Mouse (Mus musculus) megakaryocyte, embryonic 14.5 days (primary cell): ENCODE data around the gene Man1b1. TPM values are rescaled to one million over a fixed set of nuclear protein-coding genes. Genes with fewer than 3 reads are reported as not detected.

ENCODE experiments used
- H3K27me3 ChIP-seq: replicated peaks from 2 replicates; pipeline ENCODE3; 2012; ENCODE audit warnings: inconsistent platforms
- H3K36me3 ChIP-seq: replicated peaks from 2 replicates; pipeline ENCODE3; 2012; ENCODE audit warnings: low read length, inconsistent platforms, mixed read lengths
- H3K4me1 ChIP-seq: 2 replicates; pipeline ENCODE4 v1.6.1; 2012; ENCODE audit warnings: inconsistent platforms
- H3K4me3 ChIP-seq: replicated peaks from 2 replicates; pipeline ENCODE3; 2012; ENCODE audit warnings: moderate library complexity, mild to moderate bottlenecking, inconsistent platforms
- H3K9me3 ChIP-seq: 2 replicates; pipeline ENCODE4 v1.6.1; 2012; ENCODE audit warnings: inconsistent platforms
- FLI1 ChIP-seq: IDR thresholded peaks from 2 replicates; pipeline ENCODE4 v1.6.1; 2012; ENCODE audit warnings: low read length, inconsistent platforms, mixed read lengths
- GATA1 ChIP-seq: IDR thresholded peaks from 3 replicates; pipeline ENCODE4 v1.6.1; 2012; ENCODE audit warnings: mixed read lengths, low read length, inconsistent platforms, borderline replicate concordance
- polyA plus RNA-seq: library from polyadenylated mRNA; stranded (reverse); fragments of >175 nt; gene quantifications from 2 replicates; pipeline ENCODE4 v1.2.3, GENCODE M21; 2012; ENCODE audit warnings: low replicate concordance; ENCODE audit not compliant: insufficient read depth

Man1b1 gene
- polyA plus RNA-seq, 1 experiment, result 4.4 TPM

DNA sequence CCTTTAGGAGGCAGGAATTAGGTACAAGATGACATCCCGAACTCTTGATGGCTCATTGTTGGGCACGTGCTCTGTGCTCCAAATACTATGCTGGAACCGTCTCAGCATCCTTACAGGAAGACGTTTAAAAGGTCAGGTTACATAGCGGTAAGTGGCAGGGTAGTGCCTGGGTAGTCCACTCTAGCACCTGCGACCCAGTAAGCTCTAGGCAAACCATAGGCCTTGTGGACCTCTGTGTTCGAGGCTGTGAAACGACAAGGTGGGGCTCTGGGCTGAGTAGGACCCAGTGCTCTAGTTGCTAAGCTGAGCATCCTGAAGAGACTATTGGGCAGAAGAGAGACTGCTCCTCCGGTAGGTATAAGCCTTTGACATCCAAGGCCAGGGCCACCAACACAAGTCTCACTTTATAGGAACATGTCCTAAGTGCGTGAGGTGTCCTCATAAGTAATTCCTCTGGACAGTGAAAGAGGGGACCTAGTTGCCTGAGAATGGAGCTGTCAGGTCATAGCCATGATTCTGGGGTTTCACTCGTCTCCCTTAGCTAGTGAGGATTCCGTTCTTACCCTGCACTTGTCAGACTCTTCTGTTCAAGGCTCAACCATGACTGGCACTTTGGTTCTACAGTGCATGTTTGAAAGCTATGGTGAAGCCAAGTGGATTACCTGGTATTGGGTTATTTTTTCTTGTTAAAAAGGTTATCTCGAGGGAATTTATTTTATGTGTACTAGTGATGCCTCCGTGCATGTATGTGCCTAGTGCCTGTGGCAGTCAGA is 26.4 kb upstream of the Man1b1 start:
- H3K4me3 ChIP-seq, result no peak overlapping the region
- H3K27me3 ChIP-seq, result peaks cover 88% of the 10 kb centered on the region
- TF ChIP-seq FLI1 (no peak), GATA1 (no peak)
- peaks cover 20% of the 10 kb centered on the region for H3K4me1 ChIP-seq
- H3K9me3 ChIP-seq, result peaks cover 11% of the 10 kb centered on the region
- no peaks in the 10 kb centered on the region for H3K36me3 ChIP-seq

- peaks cover 92% of the 10 kb centered on the region for H3K27me3 ChIP-seq
- peaks cover 5% of the 10 kb centered on the region for H3K9me3 ChIP-seq
- TF ChIP-seq GATA1 (no peak), FLI1 (no peak)
- peaks cover 23% of the 10 kb centered on the region for H3K4me1 ChIP-seq
- no peaks in the 10 kb centered on the region for H3K36me3 ChIP-seq
- no peak overlapping the region for H3K4me3 ChIP-seq
Observed at GRCm38 (mm10) chr2:25310180-25310579, 22.0 kb upstream of the Man1b1 start.

GRCm38 (mm10) chr2:25310969-25311368 is 21.2 kb upstream of the Man1b1 start:
- Histone ChIP-seq H3K36me3 (no peaks in the 10 kb centered on the region), H3K4me1 (peaks cover 17% of the 10 kb centered on the region), H3K27me3 (peaks cover 92% of the 10 kb centered on the region), H3K4me3 (peak overlapping the region; percentile 38), H3K9me3 (peaks cover 5% of the 10 kb centered on the region)
- TF ChIP-seq GATA1, result no peak
- TF ChIP-seq FLI1, result no peak

GRCm38 (mm10) chr2:25311491-25311891 is 20.6 kb upstream of the Man1b1 start:
- no peak for TF ChIP-seq GATA1
- TF ChIP-seq FLI1, result no peak
- Histone ChIP-seq H3K9me3 (peaks cover 5% of the 10 kb centered on the region), H3K36me3 (no peaks in the 10 kb centered on the region), H3K4me1 (peaks cover 17% of the 10 kb centered on the region), H3K4me3 (no peak overlapping the region), H3K27me3 (peaks cover 92% of the 10 kb centered on the region)

DNA sequence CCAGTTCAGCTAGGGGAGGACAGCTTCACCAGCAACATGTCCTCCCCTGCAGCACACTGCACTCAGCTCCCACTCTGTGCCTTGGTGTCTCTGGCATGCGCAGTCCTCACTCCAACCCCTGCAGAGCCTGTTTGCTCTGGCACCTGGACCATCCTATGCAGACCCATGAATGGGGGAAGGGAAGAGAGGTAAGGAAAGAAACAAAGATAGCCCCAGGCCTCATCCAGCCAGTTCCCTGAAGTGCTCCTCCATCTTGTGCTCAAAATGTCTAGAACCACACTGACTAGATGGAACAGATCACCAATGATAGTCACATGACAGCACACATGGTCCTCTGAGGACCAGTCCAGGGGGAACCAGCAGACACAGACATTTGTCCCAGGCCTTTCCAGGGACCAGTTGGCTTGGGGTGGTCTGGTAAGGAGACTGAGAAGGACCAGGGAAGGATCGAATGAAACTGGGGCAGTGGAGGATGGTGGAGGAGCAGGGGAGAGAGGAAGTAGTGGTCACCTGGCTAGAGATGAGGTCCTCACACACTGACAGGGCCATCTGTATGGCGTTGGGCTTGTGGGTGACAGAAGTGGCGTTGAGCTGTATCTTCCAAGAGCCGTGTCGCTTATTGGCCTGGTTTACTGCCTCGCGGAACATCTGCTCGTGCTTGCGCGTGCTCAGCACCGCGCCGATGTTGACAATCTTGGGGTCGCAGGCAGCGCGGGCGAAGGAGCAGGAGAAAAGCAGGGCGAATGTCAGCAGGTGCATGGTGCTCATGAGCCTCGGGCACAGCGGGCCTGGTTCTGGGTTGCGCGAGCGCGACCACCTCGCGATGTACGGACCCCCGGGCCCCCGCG is 13.8 kb upstream of the Man1b1 start:
- Histone ChIP-seq H3K36me3 (no peaks in the 10 kb centered on the region), H3K27me3 (peaks cover 92% of the 10 kb centered on the region), H3K9me3 (peaks cover 4% of the 10 kb centered on the region; the same call in 1 of the 2 replicates), H3K4me1 (peaks cover 13% of the 10 kb centered on the region), H3K4me3 (peak overlapping the region; percentile 88)
- no peak for TF ChIP-seq FLI1
- no peak for TF ChIP-seq GATA1

GRCm38 (mm10) chr2:25318971-25319773 is 13.0 kb upstream of the Man1b1 start, which contains the start of gene Grin1:
Gene Grin1, minus strand, starts transcription at chr2:25319187.
- Histone ChIP-seq H3K4me3 (peak within 1 kb of the TSS; percentile 88), H3K9me3 (peaks cover 4% of the 10 kb centered on the region; the same call in 1 of the 2 replicates), H3K27me3 (peaks cover 85% of the 10 kb centered on the region), H3K4me1 (peaks cover 11% of the 10 kb centered on the region), H3K36me3 (no peaks in the 10 kb centered on the region)
- TF ChIP-seq FLI1 (no peak), GATA1 (no peak)

DNA sequence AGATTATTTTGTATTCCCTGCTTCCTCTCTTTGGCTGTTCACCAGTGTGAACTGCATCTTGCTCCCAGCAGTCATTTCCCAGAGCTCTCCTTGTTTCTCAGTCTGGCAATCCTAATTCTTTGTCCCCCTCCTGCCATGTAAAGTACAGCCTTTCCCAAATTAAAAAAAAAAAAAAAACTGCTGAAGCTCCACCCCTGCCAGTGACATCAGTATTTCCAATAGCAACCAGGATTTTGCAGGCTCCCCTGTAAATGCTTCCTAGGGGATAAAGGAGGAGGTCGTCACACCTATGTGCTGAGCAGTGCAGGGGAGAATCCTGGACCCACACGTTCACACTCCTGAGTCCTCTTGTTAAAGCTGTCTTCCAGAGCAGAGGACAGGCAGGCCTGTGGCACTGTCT is 12.1 kb upstream of the Man1b1 start:
- H3K4me3 ChIP-seq, result no peak overlapping the region
- H3K27me3 ChIP-seq, result peaks cover 82% of the 10 kb centered on the region
- H3K4me1 ChIP-seq, result peaks cover 11% of the 10 kb centered on the region
- peaks cover 4% of the 10 kb centered on the region; the same call in 1 of the 2 replicates for H3K9me3 ChIP-seq
- no peaks in the 10 kb centered on the region for H3K36me3 ChIP-seq
- no peak for TF ChIP-seq GATA1
- TF ChIP-seq FLI1, result no peak

GRCm38 (mm10) chr2:25326036-25326435 is 6.1 kb upstream of the Man1b1 start:
- Histone ChIP-seq H3K4me1 (peaks cover 10% of the 10 kb centered on the region), H3K9me3 (no peaks in the 10 kb centered on the region), H3K36me3 (no peaks in the 10 kb centered on the region), H3K27me3 (peaks cover 28% of the 10 kb centered on the region), H3K4me3 (no peak overlapping the region)
- no peak for TF ChIP-seq GATA1
- no peak for TF ChIP-seq FLI1

DNA sequence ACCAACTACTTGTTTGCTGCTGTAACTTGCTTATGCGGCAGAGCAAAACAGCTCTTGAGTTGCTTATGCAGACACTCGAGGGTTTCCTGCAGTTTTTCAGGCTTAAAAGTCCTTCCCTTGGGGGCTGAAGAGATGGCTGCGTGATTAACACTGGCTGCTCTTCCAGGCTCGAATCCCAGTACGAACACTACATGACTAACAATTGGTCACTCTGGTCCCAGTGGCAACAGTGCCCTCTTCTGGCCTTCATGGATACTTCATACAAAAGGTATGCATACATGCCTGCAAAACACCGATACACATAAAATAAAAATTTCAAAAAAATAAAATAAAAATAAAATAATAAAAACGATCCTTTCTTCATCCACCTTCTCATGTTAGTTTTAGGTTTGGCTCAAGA is 3.7 kb upstream of the Man1b1 start:
- Histone ChIP-seq H3K4me1 (peaks cover 27% of the 10 kb centered on the region), H3K36me3 (no peaks in the 10 kb centered on the region), H3K9me3 (no peaks in the 10 kb centered on the region), H3K4me3 (no peak overlapping the region), H3K27me3 (peaks cover 9% of the 10 kb centered on the region)
- no peak for TF ChIP-seq GATA1
- TF ChIP-seq FLI1, result no peak

- no peak for TF ChIP-seq FLI1
- TF ChIP-seq GATA1, result no peak
- Histone ChIP-seq H3K4me3 (peak overlapping the region; percentile 97), H3K27me3 (peaks cover 3% of the 10 kb centered on the region), H3K9me3 (no peaks in the 10 kb centered on the region), H3K4me1 (peaks cover 50% of the 10 kb centered on the region), H3K36me3 (peaks cover 30% of the 10 kb centered on the region)
Observed at GRCm38 (mm10) chr2:25331470-25331869, 668 bp upstream of the Man1b1 start.
